Mouse (Mus musculus) MEL (cell line): Measurements from ENCODE around the gene Dnaaf3. TPM values are rescaled to one million over a fixed set of nuclear protein-coding genes. Genes with fewer than 3 reads are reported as not detected.
"Not testable (repeated sequence)": the region's sequence is repeated elsewhere in the genome, so short reads cannot be mapped to it uniquely, and the experiment has no call there.

Experiments
- DNase-seq: peaks from one replicate; pipeline ENCODE4 v3.0.0; 2011; ENCODE audit warnings: low read depth, low spot score
- H3K27ac ChIP-seq: 2 replicates; pipeline ENCODE4 v1.5.1; 2012; ENCODE audit warnings: low read depth, mild to moderate bottlenecking, control low read depth, low read length, moderate library complexity; ENCODE audit not compliant: control insufficient read depth
- H3K27me3 ChIP-seq, 2 experiments: fragments of 150-350 bp in 1 of 2; sonication (generic) in 1 of 2; 2 replicates each; pipeline ENCODE4 v1.6.1; 2012; ENCODE audit warnings: low read length in 2 of 2, mild to moderate bottlenecking in 2 of 2, improper control_type of control experiment in 1 of 2, moderate library complexity in 1 of 2; ENCODE audit not compliant: insufficient read depth in 2 of 2, control insufficient read depth in 1 of 2
- H3K36me3 ChIP-seq, 2 experiments: 2 replicates each; pipeline ENCODE4 v1.6.1; 2012 to 2014; ENCODE audit warnings: low read length in 2 of 2, improper control_type of control experiment in 1 of 2, inconsistent platforms in 1 of 2, mild to moderate bottlenecking in 1 of 2; ENCODE audit not compliant: insufficient read depth in 2 of 2, control insufficient read depth in 1 of 2
- H3K4me1 ChIP-seq, 2 experiments: fragments of 150-350 bp in 1 of 2; sonication (generic) in 1 of 2; 2 replicates each; pipeline ENCODE4 v1.6.1; 2012; ENCODE audit warnings: low read length in 2 of 2, improper control_type of control experiment in 1 of 2, mild to moderate bottlenecking in 1 of 2; ENCODE audit not compliant: insufficient read depth in 2 of 2, control insufficient read depth in 1 of 2
- H3K4me3 ChIP-seq, 2 experiments: fragments of 150-350 bp in 1 of 2; sonication (generic) in 1 of 2; 2 replicates each; pipeline ENCODE4 v1.5.1; 2012; ENCODE audit warnings: low read depth in 2 of 2, low read length in 2 of 2, mild to moderate bottlenecking in 2 of 2, moderate library complexity in 2 of 2, control low read depth in 1 of 2, improper control_type of control experiment in 1 of 2; ENCODE audit not compliant: control insufficient read depth in 1 of 2, insufficient read depth in 1 of 2
- H3K79me2 ChIP-seq: 2 replicates; pipeline ENCODE4 v1.6.1; 2012; ENCODE audit warnings: mild to moderate bottlenecking, low read length, moderate library complexity; ENCODE audit not compliant: control insufficient read depth, poor library complexity, insufficient read depth
- H3K9ac ChIP-seq: 2 replicates; pipeline ENCODE4 v1.6.1; 2012; ENCODE audit warnings: low read depth, mild to moderate bottlenecking, control low read depth, low read length, moderate library complexity; ENCODE audit not compliant: control insufficient read depth, poor library complexity, severe bottlenecking
- H3K9me3 ChIP-seq: fragments of 150-350 bp; sonication (generic); replicated peaks from 2 replicates; pipeline ENCODE4 v1.6.1; 2012; ENCODE audit warnings: mild to moderate bottlenecking, low read length, improper control_type of control experiment, moderate library complexity; ENCODE audit not compliant: insufficient read depth
- BHLHE40 ChIP-seq: IDR thresholded peaks from 2 replicates; pipeline ENCODE4 v1.6.1; 2012; ENCODE audit warnings: low read depth, mild to moderate bottlenecking, inconsistent platforms, low read length, improper control_type of control experiment, borderline replicate concordance
- CTCF ChIP-seq, 3 experiments: IDR thresholded peaks in 2 of 3; conservative IDR thresholded peaks in 1 of 3; 2 replicates each; pipeline ENCODE4 v1.5.1; 2011 to 2012; ENCODE audit warnings: low read length in 3 of 3, low read depth in 2 of 3, mild to moderate bottlenecking in 2 of 3, improper control_type of control experiment in 1 of 3, inconsistent platforms in 1 of 3, mixed read lengths in 1 of 3, moderate library complexity in 1 of 3; ENCODE audit not compliant: control insufficient read depth in 1 of 3, insufficient read depth in 1 of 3, poor library complexity in 1 of 3, severe bottlenecking in 1 of 3
- EP300 ChIP-seq, 2 experiments: IDR thresholded peaks; 2 replicates each; pipeline ENCODE4 v1.6.1; 2011; ENCODE audit warnings: improper control_type of control experiment in 2 of 2, low read length in 2 of 2, low read depth in 1 of 2, mild to moderate bottlenecking in 1 of 2
- ETS1 ChIP-seq: IDR thresholded peaks from 2 replicates; pipeline ENCODE4 v1.6.1; 2012; ENCODE audit warnings: low read depth, mild to moderate bottlenecking, inconsistent platforms, low read length, improper control_type of control experiment, moderate library complexity
- HCFC1 ChIP-seq: IDR thresholded peaks from 2 replicates; pipeline ENCODE4 v1.6.1; 2012; ENCODE audit warnings: low read depth, mild to moderate bottlenecking, inconsistent platforms, low read length, improper control_type of control experiment, moderate library complexity
- JUND ChIP-seq: IDR thresholded peaks from 2 replicates; pipeline ENCODE4 v1.6.1; 2011; ENCODE audit warnings: low read depth, mild to moderate bottlenecking, improper control_type of control experiment, low read length
- MAX ChIP-seq: IDR thresholded peaks from 2 replicates; pipeline ENCODE4 v1.6.1; 2011; ENCODE audit warnings: low read length, improper control_type of control experiment
- MEF2A ChIP-seq: IDR thresholded peaks from 2 replicates; pipeline ENCODE4 v1.6.1; 2014; ENCODE audit warnings: low read depth, mild to moderate bottlenecking, inconsistent platforms, low read length, improper control_type of control experiment; ENCODE audit not compliant: poor library complexity, insufficient replicate concordance, severe bottlenecking; ENCODE audit errors: extremely low read depth
- MXI1 ChIP-seq: IDR thresholded peaks from 2 replicates; pipeline ENCODE4 v1.6.1; 2011; ENCODE audit warnings: mild to moderate bottlenecking, low read depth, low read length, improper control_type of control experiment
- MYC ChIP-seq: IDR thresholded peaks from 2 replicates; pipeline ENCODE4 v1.6.1; 2011; ENCODE audit warnings: low read depth, mild to moderate bottlenecking, low read length, improper control_type of control experiment, moderate library complexity
- NELFE ChIP-seq: IDR thresholded peaks from 2 replicates; pipeline ENCODE4 v1.6.1; 2011; ENCODE audit warnings: low read depth, low read length, improper control_type of control experiment
- NRF1 ChIP-seq: IDR thresholded peaks from 2 replicates; pipeline ENCODE4 v1.6.1; 2014; ENCODE audit warnings: low read depth, mild to moderate bottlenecking, inconsistent platforms, low read length, improper control_type of control experiment, moderate library complexity; ENCODE audit not compliant: poor library complexity, insufficient read depth, severe bottlenecking
- POLR2A ChIP-seq, 2 experiments: IDR thresholded peaks; 2 replicates each; pipeline ENCODE4 v1.6.1; 2011 to 2012; ENCODE audit warnings: low read length in 2 of 2, mild to moderate bottlenecking in 2 of 2, control low read depth in 1 of 2, improper control_type of control experiment in 1 of 2, low read depth in 1 of 2, moderate library complexity in 1 of 2; ENCODE audit not compliant: control insufficient read depth in 1 of 2, insufficient read depth in 1 of 2, poor library complexity in 1 of 2
- RAD21 ChIP-seq: IDR thresholded peaks from 2 replicates; pipeline ENCODE4 v1.6.1; 2011; ENCODE audit warnings: mild to moderate bottlenecking, low read depth, low read length, improper control_type of control experiment
- SIN3A ChIP-seq: IDR thresholded peaks from 2 replicates; pipeline ENCODE4 v1.6.1; 2012; ENCODE audit warnings: low read length, improper control_type of control experiment, inconsistent platforms
- SMC3 ChIP-seq: IDR thresholded peaks from 2 replicates; pipeline ENCODE4 v1.6.1; 2011; ENCODE audit warnings: low read depth, low read length, improper control_type of control experiment
- TAL1 ChIP-seq: IDR thresholded peaks from 2 replicates; pipeline ENCODE4 v1.6.1; 2012; ENCODE audit warnings: mild to moderate bottlenecking, inconsistent platforms, low read length, moderate library complexity, mixed read lengths
- TBP ChIP-seq: IDR thresholded peaks from 2 replicates; pipeline ENCODE4 v1.8.0; 2011; ENCODE audit warnings: low read depth, low read length, improper control_type of control experiment
- TCF12 ChIP-seq: IDR thresholded peaks from 2 replicates; pipeline ENCODE4 v1.6.1; 2014; ENCODE audit warnings: low read depth, mild to moderate bottlenecking, inconsistent platforms, low read length, improper control_type of control experiment, moderate library complexity
- ZC3H11A ChIP-seq: IDR thresholded peaks from 2 replicates; pipeline ENCODE4 v1.6.1; 2012; ENCODE audit warnings: low read depth, mild to moderate bottlenecking, inconsistent platforms, low read length, improper control_type of control experiment
- polyA plus RNA-seq, 2 experiments: library from polyadenylated mRNA; stranded (reverse) in 1 of 2; unstranded in 1 of 2; fragments of >175 nt in 1 of 2; fragments of >200 nt in 1 of 2; gene quantifications; 2 replicates each; pipeline versions ENCODE4 v1.2.1 to v1.2.4; 2012; ENCODE audit warnings: low replicate concordance in 2 of 2, low read depth in 1 of 2; ENCODE audit not compliant: insufficient read length in 2 of 2, insufficient read depth in 1 of 2, missing spikeins in 1 of 2
- total RNA-seq: library from RNA; depleted of rRNA; stranded (reverse); fragments of 300-350 nt; gene quantifications from 2 replicates; pipeline ENCODE4 v1.2.3, GENCODE M21; 2012

Gene Dnaaf3
- total and polyA plus RNA-seq, 3 experiments: 0.73 to 2.9 TPM; not detected in 1

- peaks cover 6% of the 10 kb centered on the region for H3K79me2 ChIP-seq
- DNase-seq: peak; percentile 89
- H3K36me3 ChIP-seq: peaks cover 0 to 2% of the 10 kb centered on the region in 2 experiments; a peak in 1 of 4 replicates
- TF ChIP-seq NELFE (no peak), SMC3 (peak; percentile 79), SIN3A (peak; percentile 80), MEF2A (no peak), TAL1 (peak; percentile 86), RAD21 (peak; percentile 89), HCFC1 (0 out of 2 replicates have a peak, but pooled peaks have one; percentile 33), TBP (no peak), TCF12 (peak; percentile 63), POLR2A (IDR thresholded peaks at IDR 0.05; ENCODE audit: control insufficient read depth in 1 of 2, insufficient read depth in 1 of 2, low read depth in 1 of 2, low read length in 2 of 2, poor library complexity in 1 of 2) (no peak), JUND (0 out of 2 replicates have a peak, but pooled peaks have one; percentile 20), ZC3H11A (peak; percentile 62), CTCF (IDR thresholded peaks at IDR 0.05 in 2 of 3, conservative IDR thresholded peaks at IDR 0.05 in 1 of 3; ENCODE audit: control insufficient read depth in 1 of 3, insufficient read depth in 1 of 3, low read depth in 2 of 3, low read length in 3 of 3, poor library complexity in 1 of 3, severe bottlenecking in 1 of 3) (peak; percentile 69 to 89 (median 87)), EP300 (IDR thresholded peaks at IDR 0.05; ENCODE audit: low read depth in 1 of 2, low read length in 2 of 2) (0 out of 4 replicates have a peak, but pooled peaks of 1 of the 2 experiments have one; percentile 13), ETS1 (peak; percentile 42; the same call in 1 of the 2 replicates), MXI1 (peak; percentile 43; the same call in 1 of the 2 replicates)
- H3K4me1 ChIP-seq: peaks cover 0 to 12% of the 10 kb centered on the region in 2 experiments; a peak in 2 of 4 replicates
- no peak overlapping the region for H3K27ac ChIP-seq
- peak overlapping the region; percentile 26 to 33 for H3K4me3 ChIP-seq
- H3K9ac ChIP-seq: peak overlapping the region; percentile 33
- no peaks in the 10 kb centered on the region for H3K9me3 ChIP-seq
- no peaks in the 10 kb centered on the region for H3K27me3 ChIP-seq
These were observed 5.6 kb downstream of the Dnaaf3 start for GRCm38 (mm10) chr7:4526341-4527301.

- Histone ChIP-seq H3K79me2 (peaks cover 12% of the 10 kb centered on the region), H3K36me3 (peaks cover 0 to 11% of the 10 kb centered on the region in 2 experiments; a peak in 2 of 4 replicates), H3K4me3 (peak within 1 kb of the TSS; percentile 72 to 76), H3K9ac (peak within 1 kb of the TSS; percentile 73), H3K27ac (peak within 1 kb of the TSS; percentile 88), H3K4me1 (peaks cover 2 to 21% of the 10 kb centered on the region in 2 experiments; a peak in 3 of 4 replicates)
- TF ChIP-seq NRF1: peak; percentile 74
- TF ChIP-seq TBP: peak; percentile 43; the same call in 1 of the 2 replicates
- TF ChIP-seq BHLHE40: peak; percentile 28; the same call in 1 of the 2 replicates
- TF ChIP-seq SMC3: peak; percentile 84
- TF ChIP-seq MXI1: peak; percentile 55
- peak; percentile 78 for TF ChIP-seq MYC
- peak; percentile 44; the same call in 1 of the 2 replicates for TF ChIP-seq MAX
- TF ChIP-seq ZC3H11A: peak; percentile 79
- TF ChIP-seq CTCF (IDR thresholded peaks at IDR 0.05 in 2 of 3, conservative IDR thresholded peaks at IDR 0.05 in 1 of 3; ENCODE audit: control insufficient read depth in 1 of 3, insufficient read depth in 1 of 3, low read depth in 2 of 3, low read length in 3 of 3, poor library complexity in 1 of 3, severe bottlenecking in 1 of 3): peak; percentile 75 to 84 (median 83)
- peak; percentile 64; the same call in 1 of the 2 replicates for TF ChIP-seq SIN3A
- peak; percentile 91 for TF ChIP-seq RAD21
- peak; percentile 25; the same call in 1 of the 2 replicates for TF ChIP-seq ETS1
- peak; percentile 99 for TF ChIP-seq JUND
- peak; percentile 90 for DNase-seq
- not testable (repeated sequence) for H3K27me3 ChIP-seq, H3K9me3 ChIP-seq
These were observed 7.9 kb downstream of the Dnaaf3 start, which contains the start of gene Tnni3 for GRCm38 (mm10) chr7:4524212-4524922. Tnni3 (minus strand) TSS chr7:4524229.
